Mouse (Mus musculus): ENCODE measurements around the gene Psapl1. TPM values are rescaled to one million over a fixed set of nuclear protein-coding genes. Genes with fewer than 3 reads are reported as not detected.

Gene Psapl1
- total RNA-seq (2012; rRNA removed) (not detected in 2 replicates), total RNA-seq (2014; rRNA removed) (not detected in 2 replicates), polyA plus RNA-seq (2012; ENCODE audit: insufficient read length, low read depth) (not detected in 2 replicates)

DNA sequence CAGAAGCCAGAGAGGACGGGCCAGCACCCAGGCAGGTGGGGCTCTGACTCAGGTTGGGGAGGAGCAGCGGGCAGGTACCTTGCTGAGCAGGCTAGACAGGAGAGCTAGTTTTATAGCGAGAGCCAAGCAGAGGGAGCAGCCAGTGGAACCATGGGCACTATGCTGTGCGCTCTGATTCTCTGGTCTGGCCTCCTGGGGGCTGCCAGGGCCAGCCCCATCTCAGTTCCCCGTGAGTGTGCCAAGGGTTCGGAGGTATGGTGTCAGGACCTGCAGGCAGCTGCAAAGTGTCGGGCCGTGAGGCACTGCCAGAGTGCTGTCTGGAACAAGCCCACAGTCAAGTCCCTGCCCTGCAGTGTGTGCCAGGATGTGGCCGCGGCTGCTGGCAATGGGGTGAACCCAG, at the start of gene Psapl1:
TSS of gene Psapl1 (plus strand) at position 106 of the 400 bp plus-strand sequence.
- Histone ChIP-seq H3K4me2 (ENCODE audit: insufficient read depth, low read depth, poor library complexity, severe bottlenecking) (no peak within 1 kb of the TSS; the same call in 1 of the 2 replicates), H3K36me3 (replicated peaks in 1 of 2; ENCODE audit: control insufficient read depth in 1 of 2, insufficient read depth in 1 of 2, low read length in 1 of 2) (no peaks in the 10 kb centered on the region), H3K4me3 (replicated peaks in 1 of 3; ENCODE audit: low read depth in 2 of 3, low read length in 2 of 3, poor library complexity in 1 of 3) (no peak within 1 kb of the TSS), H3K9ac (ENCODE audit: insufficient read depth, low read depth) (no peak within 1 kb of the TSS), H3K9me3 (replicated peaks; ENCODE audit: low read length) (no peaks in the 10 kb centered on the region), H3K27ac (ENCODE audit: insufficient read depth, low read depth) (peak within 1 kb of the TSS; percentile 35; the same call in 1 of the 2 replicates), H3K27me3 (replicated peaks) (peaks cover 89% of the 10 kb centered on the region), H3K4me1 (ENCODE audit: control insufficient read depth in 1 of 2, insufficient read depth in 2 of 2) (peaks cover 21 to 26% of the 10 kb centered on the region in 2 experiments), H3K79me2 (replicated peaks; ENCODE audit: control insufficient read depth, extremely low read depth, insufficient read depth, poor library complexity, severe bottlenecking) (no peaks in the 10 kb centered on the region)
- dilution Hi-C loops (cut with MboI; ENCODE audit: extremely low pct_ligation_motif_present, extremely low pct_unique_long_range_greater_than_20kb, low sequenced_read_pairs) = no loop called here
- no peak for DNase-seq (ENCODE audit: extremely low read depth)
- TF ChIP-seq IRF4 (IDR thresholded peaks at IDR 0.05; ENCODE audit: low read depth, low read length) (no peak), USF1 (IDR thresholded peaks at IDR 0.05; ENCODE audit: low read depth, low read length) (no peak), USF2 (conservative IDR thresholded peaks at IDR 0.05; ENCODE audit: low read depth, low read length) (no peak), MEF2A (IDR thresholded peaks at IDR 0.05; ENCODE audit: borderline replicate concordance, low read depth, low read length) (no peak), ZMIZ1 (IDR thresholded peaks at IDR 0.05; ENCODE audit: low read depth, low read length) (no peak), CHD1 (IDR thresholded peaks at IDR 0.05; ENCODE audit: low read depth, low read length) (no peak), MAZ (IDR thresholded peaks at IDR 0.05; ENCODE audit: low read depth, low read length) (no peak), CHD2 (IDR thresholded peaks at IDR 0.05; ENCODE audit: low read length) (no peak), ZNF384 (IDR thresholded peaks at IDR 0.05; ENCODE audit: low read depth, low read length) (no peak), HCFC1 (IDR thresholded peaks at IDR 0.05; ENCODE audit: low read depth, low read length) (no peak)
- in situ Hi-C loops (cut with MboI; ENCODE audit: low pct_ligation_motif_present, low pct_unique_long_range_greater_than_20kb, low sequenced_read_pairs) = loop anchor here (10.0 kb wide), 1 partner anchor 329 kb away; no protein-coding TSS in a partner anchor

DNA sequence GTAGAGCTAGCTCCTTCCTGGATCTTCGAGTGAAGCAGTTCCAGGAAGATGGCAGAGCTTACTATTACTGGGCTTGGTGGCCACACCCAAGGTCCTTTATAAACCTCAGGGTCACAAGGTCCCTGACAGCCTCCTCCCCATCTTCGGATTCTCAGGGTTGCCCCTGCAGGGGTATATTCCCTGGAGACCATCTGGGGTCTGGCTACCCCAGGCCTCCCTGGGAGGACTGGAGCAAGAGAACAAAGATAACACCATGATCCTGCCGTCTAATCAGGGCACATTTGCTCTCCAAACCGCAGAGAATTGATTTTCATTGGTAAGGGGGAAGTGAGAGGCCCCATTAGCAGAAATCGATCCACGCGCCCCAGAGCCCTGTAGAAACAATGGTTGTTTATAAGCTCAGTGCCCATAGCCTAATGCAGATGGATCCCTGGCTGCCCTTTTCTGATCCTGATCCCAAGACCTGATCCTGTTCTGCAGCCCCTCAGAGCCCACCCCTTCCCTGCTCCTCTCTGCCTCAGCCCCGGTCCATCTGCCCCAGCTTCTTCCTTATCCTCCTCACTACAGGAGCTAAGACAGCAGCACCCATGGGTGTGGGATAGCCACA, 48.8 kb upstream of the Psapl1 start:
- H3K4me2 ChIP-seq (ENCODE audit: insufficient read depth, low read depth, poor library complexity, severe bottlenecking) = no peak overlapping the region
- DNase-seq (ENCODE audit: extremely low read depth) = no peak
- TF ChIP-seq NELFE (IDR thresholded peaks at IDR 0.05; ENCODE audit: low read depth, low read length) = no peak
- no peak for TF ChIP-seq HCFC1 (IDR thresholded peaks at IDR 0.05; ENCODE audit: low read depth, low read length)
- TF ChIP-seq E2F4 (IDR thresholded peaks at IDR 0.05; ENCODE audit: insufficient replicate concordance, low read depth, low read length) = no peak
- no peak for TF ChIP-seq SIN3A (IDR thresholded peaks at IDR 0.05; ENCODE audit: low read length)
- no peak for TF ChIP-seq IRF4 (IDR thresholded peaks at IDR 0.05; ENCODE audit: low read depth, low read length)
- no peak for TF ChIP-seq MAFK (IDR thresholded peaks at IDR 0.05; ENCODE audit: insufficient replicate concordance, low read length)
- dilution Hi-C loops (cut with MboI; ENCODE audit: extremely low pct_ligation_motif_present, extremely low pct_unique_long_range_greater_than_20kb, low sequenced_read_pairs) (no loop called here), in situ Hi-C loops (cut with MboI; ENCODE audit: low pct_ligation_motif_present, low pct_unique_long_range_greater_than_20kb, low sequenced_read_pairs) (no loop called here)
- H3K36me3 ChIP-seq (replicated peaks in 1 of 2; ENCODE audit: control insufficient read depth in 1 of 2, insufficient read depth in 1 of 2, low read length in 1 of 2) = no peaks in the 10 kb centered on the region
- H3K27me3 ChIP-seq (replicated peaks) = no peaks in the 10 kb centered on the region
- no peaks in the 10 kb centered on the region for H3K79me2 ChIP-seq (replicated peaks; ENCODE audit: control insufficient read depth, extremely low read depth, insufficient read depth, poor library complexity, severe bottlenecking)
- no peak overlapping the region for H3K9ac ChIP-seq (ENCODE audit: insufficient read depth, low read depth)
- H3K4me3 ChIP-seq (replicated peaks in 1 of 3; ENCODE audit: low read depth in 2 of 3, low read length in 2 of 3, poor library complexity in 1 of 3) = no peak overlapping the region
- no peak overlapping the region for H3K27ac ChIP-seq (ENCODE audit: insufficient read depth, low read depth)
- H3K4me1 ChIP-seq (ENCODE audit: control insufficient read depth in 1 of 2, insufficient read depth in 2 of 2) = peaks cover 3 to 14% of the 10 kb centered on the region in 2 experiments; a peak in 2 of 4 replicates
- H3K9me3 ChIP-seq (replicated peaks; ENCODE audit: low read length) = no peaks in the 10 kb centered on the region
